Mouse (Mus musculus): ENCODE results near the gene Smad5. TPM values are rescaled to one million over a fixed set of nuclear protein-coding genes. Genes with fewer than 3 reads are reported as not detected.

The Smad5 gene
- total RNA-seq, 1 experiment from 2014 or later = 50.9 TPM

DNA sequence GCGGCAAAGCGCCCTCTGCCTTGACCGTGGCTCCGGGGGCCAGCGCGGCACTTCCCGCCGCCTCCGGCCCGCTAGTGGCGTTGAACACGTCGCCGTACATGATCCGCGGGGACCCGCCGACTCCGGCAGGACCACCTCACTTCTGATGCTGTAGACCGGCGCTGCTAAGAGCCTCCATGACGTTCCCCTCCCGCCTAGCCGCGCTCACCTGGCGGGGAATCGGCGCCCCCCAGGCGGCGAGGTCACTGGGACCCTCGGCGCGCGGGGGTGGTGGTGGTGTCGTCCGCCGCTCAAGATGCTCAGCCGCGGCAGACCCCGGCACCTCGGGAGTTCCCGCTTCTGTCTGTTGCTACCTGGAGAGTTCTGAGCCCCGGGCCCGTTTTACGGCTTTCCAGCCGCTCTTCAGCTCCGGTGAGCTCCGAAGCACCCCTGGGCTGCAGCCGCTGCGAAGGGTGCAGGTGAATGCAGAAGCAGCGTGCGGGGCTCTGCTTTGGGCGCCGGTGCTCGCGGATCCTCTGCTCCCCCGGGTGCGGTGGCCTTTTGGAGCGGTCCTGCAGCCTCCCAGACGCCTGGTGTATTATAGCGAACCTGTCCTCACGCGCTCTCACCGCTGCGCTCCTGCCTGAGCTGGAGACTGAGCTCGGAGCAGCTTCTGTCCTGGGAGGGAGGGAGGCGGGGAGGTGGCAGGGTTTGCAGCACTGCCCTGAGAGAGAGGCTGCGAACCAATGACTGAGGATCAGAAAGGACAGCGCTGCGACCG lies 50.6 kb downstream of the Smad5 start, which contains the start of gene Gm45623:
Gene Gm45623 (minus strand): TSS at position 636 of the 760 bp plus-strand sequence.
- peak; percentile 27 for DNase-seq

DNA sequence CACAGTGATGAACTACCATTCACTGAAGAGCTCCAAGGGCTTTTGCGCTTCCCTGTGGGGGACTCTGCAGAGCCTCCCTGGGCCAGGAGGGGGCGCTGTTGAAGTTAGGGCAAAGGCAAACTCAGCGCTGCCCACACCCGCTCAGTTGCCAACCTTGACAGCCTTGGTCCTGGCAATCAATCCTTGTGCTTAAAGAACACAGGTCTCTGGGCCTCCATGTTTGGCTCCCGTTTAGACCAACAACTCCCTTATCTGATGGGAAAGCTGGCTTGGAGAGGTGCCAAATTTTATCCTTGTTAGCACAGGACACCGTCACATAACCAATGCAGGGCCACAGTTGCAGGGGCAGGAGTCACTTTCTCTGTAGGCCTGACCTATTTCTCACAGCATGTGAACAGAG lies 53.1 kb downstream of the Smad5 start:
- DNase-seq = peak; percentile 90

DNA sequence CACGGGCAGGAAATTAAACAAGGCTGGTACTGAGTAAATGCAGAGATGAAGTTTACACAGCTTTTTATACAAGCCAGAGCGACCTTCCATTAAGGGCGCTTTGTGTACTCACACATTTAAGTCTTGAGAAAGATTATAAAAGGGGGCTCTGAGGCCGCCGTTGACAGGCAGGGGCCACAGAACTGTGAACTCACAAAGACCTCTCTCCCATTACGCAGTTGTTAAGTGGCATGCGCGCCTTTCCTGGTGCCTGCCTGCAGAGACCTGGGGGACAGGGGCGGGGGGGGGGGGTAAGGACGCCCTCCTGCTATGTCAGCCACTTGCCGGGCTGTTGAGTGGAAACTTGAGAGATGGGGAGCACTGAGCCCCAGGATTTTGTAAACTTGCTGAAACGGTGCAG lies 54.4 kb downstream of the Smad5 start:
- no peak for DNase-seq

DNA sequence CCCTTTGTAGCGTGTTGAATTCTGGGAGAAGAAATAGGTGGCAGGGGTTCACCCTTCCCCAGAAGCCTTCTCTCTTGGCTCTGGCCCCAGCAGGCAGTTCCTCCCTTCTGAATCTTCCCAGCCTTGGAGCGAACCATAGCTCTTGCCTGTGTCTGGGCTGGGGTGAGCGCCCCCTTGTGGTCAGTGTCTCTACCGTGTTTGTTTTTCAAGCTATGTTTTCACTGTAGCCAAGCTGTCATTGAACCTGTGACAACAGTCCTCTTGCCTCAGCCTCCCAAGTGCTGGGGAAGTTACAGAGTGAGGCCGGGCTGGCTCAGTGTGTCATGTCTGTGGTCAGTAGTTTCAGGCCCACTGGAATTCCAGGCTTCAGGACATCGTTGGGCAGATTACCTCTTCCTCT lies 55.7 kb downstream of the Smad5 start:
- DNase-seq = peak; percentile 90

DNA sequence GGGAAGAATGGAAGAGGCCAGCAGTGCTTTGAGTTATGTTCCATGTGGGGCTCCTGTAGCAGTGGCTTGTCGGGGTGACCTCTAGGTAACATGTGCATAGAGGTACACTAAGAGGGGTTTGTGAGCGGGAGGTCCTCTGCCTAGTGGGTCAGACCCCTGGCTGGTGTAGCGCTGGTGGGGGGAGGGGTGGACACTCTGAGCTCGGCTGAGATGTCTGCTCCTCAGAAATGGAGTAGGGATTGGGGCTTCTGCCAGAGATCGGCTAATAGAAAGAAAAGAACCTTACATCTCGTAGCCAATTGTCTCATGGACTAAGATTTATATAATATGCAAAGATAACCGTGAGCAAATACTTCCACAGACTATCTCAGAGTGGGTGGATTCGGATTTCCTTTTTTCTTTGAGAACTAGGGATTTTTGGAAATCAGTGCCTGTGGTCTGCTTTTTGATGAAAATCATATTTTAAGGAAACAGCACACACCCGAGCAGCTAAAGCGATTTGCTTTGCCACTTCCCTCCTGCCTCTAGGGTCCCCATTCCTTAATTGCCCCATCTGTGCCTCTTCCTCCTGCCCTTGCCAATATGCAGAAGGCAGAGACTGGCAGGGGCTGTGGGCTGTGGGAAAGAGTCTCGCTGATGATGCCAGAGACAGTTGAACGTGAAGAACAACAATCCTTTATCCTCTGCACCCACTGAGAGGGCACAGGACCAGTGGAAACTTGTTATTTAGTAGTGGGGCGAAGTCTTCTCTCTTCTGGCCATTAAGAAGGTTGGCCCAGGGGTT lies 59.8 kb downstream of the Smad5 start:
- no peak for DNase-seq

DNA sequence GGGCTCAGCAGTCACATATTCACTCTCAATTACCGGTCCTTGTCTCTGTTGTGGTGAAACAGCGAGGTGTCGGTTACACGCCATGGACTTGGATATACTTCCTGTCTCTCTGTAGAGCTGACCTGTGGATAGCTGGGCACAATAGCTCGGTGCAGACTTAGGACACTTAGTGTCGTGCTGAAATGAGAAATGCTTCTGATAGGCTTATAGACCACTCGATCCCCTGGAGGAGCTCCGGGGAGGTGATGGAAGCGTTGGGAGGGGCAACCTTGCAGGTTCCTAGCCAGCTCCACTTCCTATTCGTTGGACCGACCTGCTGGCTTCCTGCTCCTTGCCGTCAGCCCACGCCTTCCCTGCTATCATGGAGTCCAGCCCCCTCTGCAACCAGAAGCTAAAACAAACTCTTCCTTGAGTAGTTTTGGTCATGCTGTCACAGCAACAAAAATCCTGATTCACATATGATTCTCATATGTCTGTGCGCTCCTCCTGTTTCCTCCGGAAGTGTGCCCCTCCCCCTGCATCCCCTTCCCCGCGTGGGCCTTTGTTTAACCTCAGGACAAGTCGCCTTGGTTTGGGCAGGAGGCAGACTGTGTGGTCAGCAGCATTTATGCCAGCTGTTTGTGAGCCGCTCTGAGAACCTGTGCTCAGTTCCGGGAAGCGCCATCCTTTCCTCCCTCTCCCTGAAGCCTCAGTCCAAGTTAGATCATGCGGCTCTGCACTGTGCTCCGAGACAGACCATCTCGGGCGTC lies 62.6 kb downstream of the Smad5 start:
- DNase-seq = no peak

DNA sequence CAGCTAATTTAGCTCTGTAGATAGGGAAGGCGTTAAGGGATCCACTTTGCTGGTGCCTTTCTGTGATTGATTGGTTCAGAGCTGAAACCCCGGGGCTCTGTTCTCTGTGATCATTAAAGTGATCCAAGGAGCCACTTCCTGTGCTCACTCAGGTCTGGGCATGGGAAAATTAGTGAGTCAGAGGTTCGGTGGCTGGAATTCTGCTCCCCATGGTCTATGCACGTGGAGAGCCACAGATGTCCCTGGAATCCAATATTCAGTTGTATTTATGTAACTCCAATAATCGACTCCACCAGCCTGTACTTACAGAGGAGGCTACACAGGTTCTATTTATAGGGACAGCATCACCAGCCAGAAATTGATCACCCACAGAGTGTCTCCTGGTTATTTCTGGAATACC lies 63.4 kb downstream of the Smad5 start:
- DNase-seq = no peak

DNA sequence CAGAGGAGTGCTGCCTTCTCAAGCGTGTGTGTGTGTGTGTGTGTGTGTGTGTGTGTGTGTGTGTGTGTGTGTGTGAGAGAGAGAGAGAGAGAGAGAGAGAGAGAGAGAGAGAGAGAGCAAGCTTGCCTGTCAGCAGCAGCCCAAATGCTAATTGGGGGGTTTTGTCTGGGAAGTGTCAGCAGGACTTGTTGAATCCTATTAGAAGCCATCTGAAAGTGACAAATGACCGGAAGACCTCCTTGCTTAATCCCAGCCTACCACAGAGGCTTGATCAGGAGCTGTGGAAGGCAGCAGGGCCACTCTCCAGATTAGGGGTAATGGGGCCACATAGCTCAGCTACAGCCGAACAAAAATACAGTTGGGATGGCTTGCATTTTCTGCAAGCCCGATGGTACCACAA lies 66.6 kb downstream of the Smad5 start:
- no peak for DNase-seq

DNA sequence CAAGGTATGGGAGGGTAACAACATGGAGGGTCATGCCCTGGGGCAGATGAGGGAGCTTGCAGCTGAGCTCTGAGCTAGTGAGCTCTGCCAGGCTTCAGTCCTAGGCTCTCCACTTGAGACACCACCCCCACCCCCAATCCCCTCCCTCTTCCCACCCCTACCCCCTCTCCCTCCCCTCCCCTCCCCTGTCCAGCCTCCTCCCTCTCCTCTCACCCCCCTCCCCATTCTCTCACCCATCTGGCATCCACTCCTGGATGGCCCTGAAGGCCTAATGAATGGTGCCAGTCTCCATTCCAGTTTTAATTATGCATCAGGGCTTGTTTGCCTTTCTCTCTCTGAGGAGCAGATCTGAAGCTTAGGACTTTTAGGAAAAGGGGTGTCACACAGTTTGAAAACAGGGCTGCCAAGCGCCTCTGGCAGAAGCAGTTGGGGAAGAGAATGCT lies 67.3 kb downstream of the Smad5 start:
- no peak for DNase-seq

DNA sequence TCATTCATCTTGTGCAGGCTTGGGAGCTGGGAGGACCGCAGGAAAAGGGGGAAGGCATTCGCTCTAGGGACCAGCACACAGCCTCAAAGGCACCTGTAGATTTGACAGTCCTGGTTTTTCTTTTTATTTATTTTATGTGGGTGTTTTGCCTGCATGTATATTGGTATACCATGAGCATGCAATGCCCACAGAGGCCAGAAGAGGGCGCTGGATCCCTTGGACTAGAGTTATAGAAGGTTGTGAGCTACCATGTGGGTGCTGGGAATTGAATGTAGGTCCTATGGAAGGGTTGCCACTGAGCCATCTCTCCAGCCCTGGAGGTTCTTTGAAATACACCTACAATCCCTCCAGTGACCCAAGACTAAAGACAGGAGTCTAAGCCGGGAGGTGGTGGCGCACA lies 68.0 kb downstream of the Smad5 start:
- DNase-seq = no peak

DNA sequence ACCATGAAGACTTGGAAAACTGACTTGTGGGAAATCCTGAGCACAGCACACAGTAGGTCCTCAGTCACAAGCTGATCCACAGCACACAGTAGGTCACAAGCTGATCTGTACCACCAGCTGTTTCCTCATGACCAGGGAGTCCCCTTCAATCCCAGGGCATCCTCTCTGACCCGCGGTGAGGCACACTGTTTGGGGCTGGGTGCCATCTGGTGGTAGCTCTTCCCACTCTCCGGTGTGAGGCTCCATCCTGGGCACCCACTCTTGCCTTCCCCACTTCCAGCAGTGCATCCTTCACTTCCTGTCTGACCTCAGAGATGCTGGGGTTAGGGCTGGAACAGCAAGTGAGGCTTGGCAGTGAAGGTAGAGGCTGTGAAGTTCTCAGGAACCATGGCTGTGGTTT lies 69.8 kb downstream of the Smad5 start:
- no peak for DNase-seq

DNA sequence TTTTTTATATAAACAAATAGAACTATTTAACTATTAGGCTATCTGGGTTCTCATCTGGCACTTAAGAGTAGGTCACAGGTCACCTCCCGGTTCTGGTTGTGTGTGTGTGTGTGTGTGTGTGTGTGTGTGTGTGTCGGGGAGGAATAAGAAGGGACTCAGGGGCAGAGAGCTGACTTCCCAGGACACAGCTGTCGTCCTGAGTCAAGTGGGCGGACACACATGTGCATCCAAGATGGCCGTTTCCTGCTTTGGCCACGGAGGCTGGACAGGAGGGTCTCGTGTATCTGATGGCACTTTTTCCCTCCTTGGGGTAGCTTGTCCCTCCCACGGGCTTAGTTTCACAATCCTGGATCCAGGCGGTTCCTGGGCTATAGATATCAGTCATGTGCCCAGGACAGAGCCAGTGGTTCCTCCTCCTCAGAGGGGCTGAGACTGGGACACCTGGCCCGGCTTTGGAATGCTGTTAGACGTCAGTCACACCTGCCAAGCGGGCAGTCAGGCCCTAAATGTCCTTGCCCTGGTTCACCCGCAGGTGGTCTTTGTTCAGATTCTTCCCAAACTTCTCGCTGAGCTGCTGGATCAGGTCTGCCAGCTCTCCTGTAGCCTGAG lies 70.6 kb downstream of the Smad5 start:
- no peak for DNase-seq

DNA sequence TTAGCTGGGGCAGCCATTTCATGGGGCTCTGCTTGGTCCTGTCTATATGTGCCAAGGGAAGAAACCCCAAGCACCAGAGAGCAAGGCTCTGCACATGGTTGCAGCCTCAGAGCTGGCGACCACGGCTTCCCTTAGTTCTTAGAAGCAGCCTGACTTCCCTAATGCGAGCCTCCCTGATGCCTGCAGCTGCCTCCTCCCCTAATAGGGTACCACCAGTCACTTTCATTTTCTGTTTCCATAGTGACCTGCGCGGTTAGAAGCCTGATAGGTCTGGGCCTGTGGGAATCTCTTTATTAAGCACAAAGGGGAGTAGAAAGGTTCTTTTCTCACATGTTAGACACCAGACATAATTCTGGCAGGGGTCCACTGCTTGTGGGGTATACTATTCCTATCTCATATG lies 71.5 kb downstream of the Smad5 start:
- no peak for DNase-seq

DNA sequence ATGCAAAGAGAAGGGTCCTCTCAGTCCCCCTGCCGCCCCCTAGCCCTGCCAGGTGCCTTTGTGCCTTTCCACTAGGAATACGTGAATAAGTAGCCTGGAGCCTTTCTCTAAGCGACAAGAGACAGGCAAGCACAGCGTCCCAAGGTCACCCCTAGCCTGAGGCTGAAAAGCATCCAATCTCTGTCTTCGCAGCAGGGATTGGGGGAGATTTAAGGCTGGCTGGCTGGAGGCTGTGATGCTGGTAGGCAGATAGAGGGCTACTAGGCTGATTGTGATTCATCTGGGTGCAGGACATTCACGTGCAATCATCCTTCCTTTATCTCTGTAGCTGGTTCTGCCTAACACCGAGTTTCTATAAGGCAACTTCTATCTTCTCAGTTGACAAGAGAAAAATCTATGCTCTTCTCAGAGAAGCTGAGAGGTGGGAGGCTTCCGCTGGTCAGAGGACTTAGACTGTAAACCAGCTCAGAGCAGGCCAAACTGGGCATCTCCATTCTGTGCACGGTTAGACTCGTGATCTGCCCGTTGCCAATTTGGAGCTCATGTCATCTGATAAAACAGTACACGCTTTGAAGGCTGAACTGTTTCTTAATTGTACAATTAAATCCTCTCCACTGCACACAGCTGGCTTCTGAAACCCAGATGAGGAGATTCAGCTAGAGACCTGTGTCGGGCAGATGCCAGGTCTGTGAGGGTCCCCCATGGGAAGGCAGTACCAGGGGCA lies 78.1 kb downstream of the Smad5 start:
- peak; percentile 26 for DNase-seq

DNA sequence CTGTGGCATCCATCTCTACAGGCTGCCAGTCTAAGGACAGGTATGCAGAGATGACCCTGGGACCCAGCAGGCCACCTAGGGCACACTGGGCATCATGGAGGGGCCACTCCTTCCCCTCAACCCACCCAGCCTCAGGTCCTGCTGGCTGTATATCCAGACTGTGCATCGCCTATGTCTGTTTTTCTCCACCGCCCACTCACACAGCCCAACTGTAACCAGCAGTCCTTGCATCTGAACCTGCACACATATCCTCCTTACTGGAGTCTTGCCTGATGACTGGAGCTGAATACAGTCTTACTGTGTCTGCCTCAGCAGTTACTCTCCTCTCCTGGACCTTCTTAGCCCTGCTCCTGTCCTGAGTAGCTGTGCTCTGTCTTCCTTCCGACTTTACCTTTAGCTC lies 78.9 kb downstream of the Smad5 start:
- no peak for DNase-seq

DNA sequence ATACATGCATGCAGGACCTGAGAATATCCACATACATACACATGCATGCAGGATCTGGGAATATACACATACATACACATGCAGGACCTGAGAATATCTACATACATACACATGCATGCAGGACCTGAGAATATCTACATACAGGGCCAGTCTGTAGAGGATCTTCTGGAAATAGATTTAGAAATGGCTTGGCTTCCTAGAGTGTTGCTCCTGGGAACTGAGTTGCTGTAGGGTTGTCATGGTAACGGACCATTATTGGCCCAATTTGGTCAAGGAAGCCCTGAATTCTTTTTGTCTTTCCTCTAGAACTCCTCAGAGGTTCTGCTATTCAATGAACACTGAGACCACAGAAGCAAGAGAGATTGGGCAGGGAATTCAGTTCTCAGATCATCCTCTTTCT lies 79.8 kb downstream of the Smad5 start:
- DNase-seq = no peak

DNA sequence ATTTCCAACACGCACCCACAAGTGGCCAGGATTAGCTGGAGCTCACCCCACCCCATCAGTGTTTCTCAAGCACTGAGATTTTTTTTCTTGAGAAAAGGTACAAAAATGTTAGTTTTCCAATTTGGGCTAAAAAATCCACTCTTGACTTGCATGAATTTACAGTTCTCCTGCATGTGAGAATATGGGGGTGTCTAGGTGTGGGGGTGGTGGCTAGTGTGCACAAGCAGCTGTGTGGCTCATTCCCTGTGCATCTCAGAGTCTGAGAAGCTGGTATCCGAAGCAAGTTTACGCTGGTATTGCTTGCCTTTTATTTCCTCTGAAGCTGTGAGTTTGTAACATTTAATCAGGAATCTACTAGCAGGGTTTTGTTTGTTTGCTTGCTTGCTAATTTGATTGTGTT lies 87.9 kb downstream of the Smad5 start:
- no peak for DNase-seq
